Mouse (Mus musculus) ovary, postnatal 36 days (tissue): ENCODE measurements around the gene Cetn4.

Experiments used
- DNase-seq: peaks from one replicate; pipeline ENCODE4 v3.0.0; 2022; ENCODE audit warnings: low spot score, mixed read lengths

The Cetn4 gene

DNA sequence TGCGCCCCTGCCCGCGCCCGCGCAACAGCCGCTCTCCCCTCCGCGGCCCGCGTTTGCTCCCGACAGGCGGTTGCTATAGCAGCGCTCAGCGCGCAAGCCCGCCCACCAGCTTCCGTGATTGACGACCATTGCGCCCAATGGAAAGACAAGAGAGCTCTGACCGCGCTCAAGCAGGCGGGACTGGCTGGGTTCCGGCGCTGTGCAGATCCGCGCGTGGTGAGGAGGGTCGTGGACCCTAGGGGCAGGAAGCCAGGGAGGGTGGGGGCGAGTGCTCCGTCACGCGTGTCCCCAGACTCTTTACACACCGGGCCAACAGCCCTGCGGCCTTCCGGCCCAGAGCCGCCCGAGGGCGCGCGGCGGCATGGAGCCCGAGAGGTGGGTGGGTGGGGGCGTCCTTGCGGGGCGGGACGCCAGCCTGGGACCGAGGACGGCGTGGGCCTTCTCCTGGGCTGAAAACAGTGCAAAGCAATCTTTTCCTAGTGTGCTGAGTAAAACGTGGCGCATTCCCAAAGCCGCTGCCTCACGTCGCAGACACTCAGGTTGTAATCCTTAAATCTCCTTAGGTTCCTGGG lies at the start of gene Cetn4, which contains the start of gene Bbs12:
Cetn4 (minus strand) TSS at position 339 of the 572 bp plus-strand sequence.
Bbs12 (plus strand) TSS at position 185 of the 572 bp plus-strand sequence.
- DNase-seq: peak; percentile 96

DNA sequence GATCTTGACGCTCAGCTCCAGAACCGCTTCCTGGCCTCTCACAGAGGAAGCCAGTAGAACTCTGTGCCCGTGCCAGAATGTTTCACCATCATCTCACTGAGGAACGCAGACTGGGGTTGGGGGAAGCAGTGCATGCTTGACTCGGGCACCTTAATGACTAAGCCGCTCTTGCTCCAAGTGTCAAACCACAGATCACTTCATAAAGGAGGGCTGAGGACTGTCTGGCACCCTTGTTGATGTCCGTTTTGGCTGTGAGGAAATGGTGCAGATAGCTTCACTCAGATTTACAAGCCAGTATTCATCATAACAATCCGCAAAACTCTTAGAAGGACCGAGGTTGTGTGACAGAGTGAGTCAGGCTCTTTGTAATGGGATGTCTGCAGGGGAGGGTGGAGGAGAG lies 48.2 kb upstream of the Cetn4 start:
- peak; percentile 13 for DNase-seq

DNA sequence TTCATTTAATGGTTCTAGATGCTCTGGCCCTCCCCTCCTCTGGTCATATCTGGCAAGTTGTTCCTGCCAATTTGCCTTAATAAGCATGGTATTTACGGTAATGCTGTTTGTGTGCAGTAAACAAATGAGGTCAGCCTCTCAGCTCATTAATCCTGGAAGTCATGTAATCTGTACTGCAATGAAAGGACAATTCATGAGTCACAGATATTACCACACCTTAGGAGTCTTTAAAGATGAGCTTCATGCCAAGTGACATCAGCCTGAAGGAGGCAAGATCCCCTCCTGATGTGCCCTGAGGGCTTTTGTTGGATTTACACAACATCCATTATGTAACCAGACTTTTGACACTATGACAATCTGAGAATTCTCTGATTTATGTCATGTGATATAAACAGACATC lies 42.2 kb upstream of the Cetn4 start:
- DNase-seq: no peak

DNA sequence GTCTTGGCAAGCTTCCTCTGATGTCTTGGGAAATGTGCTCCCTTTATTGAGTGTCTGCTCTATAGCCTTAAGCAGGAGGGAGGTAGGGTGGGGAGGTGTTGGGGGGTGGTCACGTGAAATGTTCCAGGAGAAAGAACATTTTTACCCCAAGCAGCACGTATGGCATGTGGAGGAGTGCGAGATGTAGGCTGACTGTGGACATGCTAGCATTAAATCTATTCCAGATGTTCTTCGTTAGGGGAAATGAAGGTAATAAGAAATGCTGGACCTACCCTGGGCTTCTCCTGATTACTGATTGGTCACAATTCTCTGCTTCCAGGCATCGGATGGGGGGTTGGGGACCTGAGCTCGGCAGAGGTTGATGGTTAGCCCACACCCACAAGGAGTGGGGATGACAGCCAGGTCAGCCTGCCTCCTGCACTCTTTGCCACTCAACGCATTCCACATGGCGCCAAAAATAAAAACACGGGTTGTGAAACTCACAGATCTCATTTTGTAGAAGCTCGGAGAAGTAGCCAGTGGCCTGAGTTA lies 41.5 kb upstream of the Cetn4 start:
- DNase-seq: no peak

DNA sequence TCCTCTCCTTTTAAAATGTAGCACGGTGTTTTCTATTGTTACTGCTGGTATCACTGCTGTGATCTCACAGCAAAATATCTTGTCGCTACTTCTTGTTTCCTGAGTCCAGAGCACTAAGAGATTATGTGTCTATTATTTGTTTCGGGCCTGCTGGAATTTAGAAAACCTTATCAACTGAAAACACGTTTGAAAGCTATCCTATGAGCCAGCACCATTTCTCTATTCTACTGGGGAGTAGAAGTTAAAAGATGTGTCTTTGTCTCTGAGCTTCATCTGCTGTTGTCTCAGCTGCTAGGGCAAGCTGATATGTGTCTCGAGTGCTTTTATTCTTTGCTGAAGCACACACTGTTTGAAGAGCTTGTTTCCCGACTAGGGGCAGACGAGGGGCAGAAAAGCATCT lies 37.9 kb upstream of the Cetn4 start:
- no peak for DNase-seq

DNA sequence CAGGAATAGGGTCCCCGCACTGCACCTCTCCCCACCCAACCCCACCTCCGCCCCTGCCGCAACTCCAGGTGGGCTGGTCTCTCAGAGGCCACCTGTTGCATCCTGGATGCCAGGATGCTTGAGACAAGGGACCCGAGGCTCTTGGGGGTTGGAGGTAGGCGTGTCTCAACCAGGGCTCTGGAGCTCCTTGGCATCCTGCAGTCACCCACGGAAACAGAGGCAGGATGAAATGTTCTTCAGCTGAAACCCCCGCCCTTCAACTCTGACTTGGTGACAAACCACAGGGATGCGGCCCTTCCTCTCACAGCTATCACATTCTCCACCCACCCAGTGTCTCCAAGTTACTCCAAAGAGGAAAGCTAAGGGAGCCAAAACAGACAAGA lies 36.6 kb upstream of the Cetn4 start:
- no peak for DNase-seq

DNA sequence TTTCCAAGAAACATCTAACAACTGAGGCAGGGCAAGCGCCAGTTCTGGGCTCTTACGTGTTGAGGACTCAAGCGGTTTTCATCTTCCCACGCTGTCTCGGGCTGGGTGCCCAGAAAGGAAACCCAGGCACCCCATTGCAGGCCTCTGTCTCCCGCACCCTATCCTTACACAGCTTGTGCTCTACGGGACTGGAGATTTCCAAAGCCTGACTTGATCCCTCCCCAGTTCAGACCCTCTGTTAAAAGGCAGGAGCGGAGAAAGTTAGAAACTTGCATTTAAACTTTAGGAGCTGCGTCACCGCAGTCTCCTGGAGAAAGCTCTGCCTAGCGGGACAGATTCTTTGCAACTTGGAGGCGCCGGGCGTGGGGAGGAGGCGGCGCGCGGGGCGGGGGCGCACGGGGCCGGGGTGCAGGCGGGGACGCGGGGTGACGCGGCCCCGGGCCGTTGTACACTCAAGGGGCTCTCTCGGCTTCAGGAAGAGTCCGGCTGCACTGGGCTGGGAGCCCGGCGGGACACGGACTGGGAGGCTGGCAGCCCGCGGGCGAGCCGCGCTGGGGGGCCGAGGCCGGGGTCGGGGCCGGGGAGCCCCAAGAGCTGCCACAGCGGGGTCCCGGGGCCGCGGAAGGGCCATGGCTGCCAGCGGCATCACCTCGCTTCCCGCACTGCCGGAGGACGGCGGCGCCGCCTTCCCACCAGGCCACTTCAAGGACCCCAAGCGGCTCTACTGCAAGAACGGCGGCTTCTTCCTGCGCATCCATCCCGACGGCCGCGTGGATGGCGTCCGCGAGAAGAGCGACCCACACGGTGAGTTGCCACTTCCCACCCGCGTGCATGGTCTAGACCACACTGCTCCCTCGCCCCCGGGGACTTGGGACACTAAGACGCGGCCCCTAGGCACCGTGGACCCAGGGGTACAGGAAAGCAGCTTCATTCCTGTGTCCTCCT lies 36.0 kb upstream of the Cetn4 start, which contains the start of gene Fgf2:
Fgf2 (plus strand) TSS at position 126 of the 945 bp plus-strand sequence.
- DNase-seq: peak; percentile 46

DNA sequence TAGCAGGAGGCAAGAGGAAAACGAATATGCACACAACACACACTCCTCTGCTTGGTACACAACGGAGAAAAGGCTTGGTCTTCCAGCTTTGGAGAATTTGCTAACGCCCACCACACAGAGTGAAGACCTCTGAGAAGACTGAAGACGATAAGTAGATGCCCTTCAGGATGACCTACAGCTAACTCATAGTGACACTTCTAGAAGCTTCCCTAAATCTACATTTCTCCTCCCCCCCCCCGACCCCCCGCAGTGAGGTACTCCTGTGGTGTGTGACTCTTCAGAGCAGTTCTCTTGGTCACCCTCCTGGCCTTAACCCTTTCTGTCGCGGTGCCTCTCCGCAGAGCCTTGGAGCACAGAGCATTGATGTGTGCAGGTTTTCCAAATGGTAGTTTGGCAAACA lies 35.2 kb upstream of the Cetn4 start:
- no peak for DNase-seq

DNA sequence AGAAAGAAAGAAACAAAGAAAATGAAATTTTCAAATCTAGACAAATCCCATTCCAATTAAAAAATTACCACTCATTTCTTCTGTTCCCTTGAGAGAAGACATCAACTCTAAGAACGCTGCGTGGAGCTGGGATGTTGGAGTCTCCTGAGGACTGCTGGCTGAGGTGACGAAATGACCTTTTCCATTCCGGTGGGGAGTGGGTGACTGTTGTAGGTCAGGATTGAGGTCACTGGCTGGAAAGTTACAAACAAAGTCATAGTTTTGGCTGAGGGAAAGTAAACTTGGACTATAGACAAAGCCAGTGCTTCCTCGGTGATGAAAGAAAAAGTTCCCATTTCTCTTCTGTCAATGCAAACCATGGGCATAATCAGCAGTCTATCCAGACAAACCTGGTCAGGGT lies 30.3 kb upstream of the Cetn4 start:
- DNase-seq: no peak

DNA sequence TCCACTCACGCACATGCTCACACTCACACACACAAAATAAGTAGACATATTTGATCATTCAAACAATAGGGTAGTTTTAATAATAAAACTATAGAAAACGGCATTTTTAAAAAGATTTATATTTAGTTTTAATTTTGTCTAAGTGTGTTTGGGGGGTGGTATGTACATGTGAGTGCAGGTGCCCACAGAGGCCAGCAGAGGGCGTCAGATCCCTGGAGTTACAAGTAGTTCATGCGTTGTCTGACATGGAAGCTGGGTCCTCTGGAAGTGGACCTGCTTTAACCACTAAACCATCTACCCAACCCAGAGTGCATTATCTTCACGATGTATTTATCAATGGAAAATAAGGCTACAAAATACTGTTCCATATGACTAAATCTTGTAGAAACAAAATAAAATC lies 28.6 kb upstream of the Cetn4 start:
- DNase-seq: no peak

DNA sequence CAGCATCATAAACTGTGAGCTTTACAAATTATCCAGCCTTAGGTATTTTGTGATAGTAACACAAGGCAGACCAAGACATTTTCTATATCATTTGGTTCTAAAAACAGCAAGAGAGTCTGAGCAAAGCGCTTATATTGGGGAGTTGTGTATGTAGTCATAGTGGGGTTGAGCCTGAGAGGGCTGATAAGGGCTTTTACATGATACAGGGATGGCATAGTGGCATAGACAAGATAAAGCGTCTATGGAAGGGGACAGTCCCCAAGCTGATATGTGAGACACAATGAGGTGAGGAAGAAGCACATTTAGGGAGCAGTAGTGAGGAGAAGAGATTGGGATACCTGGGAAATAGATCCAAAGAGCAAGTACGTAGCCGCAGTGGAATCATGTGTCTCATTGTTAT lies 21.5 kb upstream of the Cetn4 start:
- DNase-seq: no peak

DNA sequence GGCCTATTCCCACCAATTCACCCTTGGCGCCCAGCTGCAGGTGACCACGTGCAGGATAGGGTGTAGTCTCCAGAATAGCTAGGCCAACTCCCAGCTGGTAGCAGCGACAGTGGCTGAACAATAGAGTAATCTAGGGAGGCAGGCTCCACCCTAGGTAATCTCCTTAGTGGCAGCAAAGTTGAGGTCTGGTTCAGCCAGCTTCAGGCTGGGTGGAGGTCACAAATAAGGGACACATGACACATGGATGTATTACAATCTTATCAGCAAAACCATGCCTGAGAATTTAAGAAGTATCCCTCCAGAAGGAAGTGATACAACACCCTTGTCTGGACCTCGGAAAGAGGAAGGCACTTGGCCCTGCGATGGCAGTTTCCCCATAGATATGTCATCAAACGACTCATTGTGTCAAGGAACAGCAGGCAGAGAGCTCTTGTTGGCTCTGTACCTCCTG lies 19.5 kb upstream of the Cetn4 start:
- no peak for DNase-seq

DNA sequence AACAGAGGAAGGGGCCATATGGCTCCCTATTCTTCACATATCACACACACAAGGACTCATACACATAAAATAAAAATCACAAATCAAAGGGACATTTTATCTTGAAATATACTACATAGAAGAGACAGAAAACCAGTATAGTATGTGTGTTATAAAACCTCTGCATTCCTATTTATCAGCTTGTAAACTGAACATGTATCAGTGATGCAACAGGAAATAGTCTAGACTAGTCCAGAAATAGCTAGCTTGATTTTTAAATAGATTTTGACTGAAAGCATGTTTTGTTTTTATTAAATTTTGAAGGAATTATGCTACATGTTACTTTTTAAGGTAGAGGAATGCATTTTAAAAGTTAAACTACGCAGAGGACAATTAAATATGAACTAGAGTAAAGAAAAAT lies 17.5 kb upstream of the Cetn4 start:
- DNase-seq: no peak

DNA sequence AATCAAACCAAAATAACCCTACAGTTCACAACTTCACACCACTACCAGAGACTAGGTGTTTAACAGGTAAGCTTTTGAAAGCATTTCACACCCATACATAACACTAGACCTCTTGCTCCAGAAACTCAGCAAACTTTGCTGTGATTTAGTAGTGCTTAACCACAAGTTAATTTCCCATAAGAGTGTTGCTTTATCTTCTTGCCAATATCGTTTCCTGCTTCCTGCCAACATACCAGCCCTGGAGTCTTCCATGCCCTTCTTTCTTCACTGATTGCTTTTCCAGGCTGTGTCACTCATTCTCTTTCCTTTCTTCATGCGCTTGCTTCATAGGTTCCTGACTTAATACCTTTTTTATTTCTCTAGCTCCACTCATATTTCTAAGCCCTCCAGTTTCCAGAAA lies 16.0 kb upstream of the Cetn4 start:
- no peak for DNase-seq

DNA sequence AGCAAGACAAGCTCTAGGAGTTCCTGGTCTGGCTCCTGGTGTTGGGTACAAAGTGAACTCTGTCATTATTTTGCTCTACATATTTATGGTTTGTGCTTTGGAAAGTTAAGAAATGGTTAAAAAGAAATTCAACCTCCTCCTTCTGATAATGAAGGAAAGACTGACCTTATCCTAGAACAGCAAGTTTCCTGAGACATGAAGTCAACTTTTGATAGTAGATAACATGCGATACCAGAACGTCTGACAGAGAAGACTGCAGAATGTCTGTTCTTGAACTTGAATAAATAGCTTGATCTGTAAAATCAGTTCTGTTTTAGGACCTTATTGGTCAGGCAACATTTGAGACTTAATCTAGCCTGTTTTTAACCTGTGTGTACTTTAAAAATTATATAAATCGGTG lies 14.1 kb upstream of the Cetn4 start:
- no peak for DNase-seq

DNA sequence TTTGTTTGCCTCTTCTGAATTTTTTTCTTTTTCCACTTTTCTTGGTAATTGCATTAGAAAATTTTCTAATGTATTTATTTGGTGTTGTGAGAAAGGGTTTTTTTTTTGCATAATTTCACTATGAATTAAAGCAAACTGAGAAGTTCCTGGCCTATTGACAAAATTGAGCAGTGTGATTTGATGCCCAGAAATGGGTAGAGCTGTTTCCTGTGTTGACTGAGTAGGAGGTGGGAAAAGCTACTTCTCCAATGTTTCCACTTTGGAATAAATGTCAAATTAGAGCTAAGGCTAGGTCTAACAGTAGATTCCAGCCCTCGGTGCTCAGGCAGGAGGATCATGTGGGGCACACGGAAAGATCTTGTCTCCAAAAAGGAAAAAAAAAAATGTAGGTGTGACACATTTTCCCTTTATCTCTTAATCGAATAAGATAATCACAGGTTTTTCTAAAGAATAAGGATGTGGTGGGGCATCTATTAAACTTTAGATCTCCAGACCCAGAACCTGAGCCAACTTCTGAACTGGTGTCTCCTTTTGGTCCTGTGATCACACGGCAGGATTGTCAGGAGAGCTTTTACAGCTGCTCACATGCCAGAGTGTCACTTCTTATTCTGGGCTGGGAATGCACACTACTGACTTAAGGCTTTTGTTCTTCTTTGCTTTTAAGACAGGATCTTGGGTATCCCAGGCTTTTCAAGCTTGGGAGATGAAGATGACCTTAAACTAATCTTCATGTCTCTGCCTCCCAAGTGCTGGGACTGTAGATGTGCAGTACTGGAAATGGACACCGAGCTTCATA lies 13.0 kb upstream of the Cetn4 start:
- no peak for DNase-seq

DNA sequence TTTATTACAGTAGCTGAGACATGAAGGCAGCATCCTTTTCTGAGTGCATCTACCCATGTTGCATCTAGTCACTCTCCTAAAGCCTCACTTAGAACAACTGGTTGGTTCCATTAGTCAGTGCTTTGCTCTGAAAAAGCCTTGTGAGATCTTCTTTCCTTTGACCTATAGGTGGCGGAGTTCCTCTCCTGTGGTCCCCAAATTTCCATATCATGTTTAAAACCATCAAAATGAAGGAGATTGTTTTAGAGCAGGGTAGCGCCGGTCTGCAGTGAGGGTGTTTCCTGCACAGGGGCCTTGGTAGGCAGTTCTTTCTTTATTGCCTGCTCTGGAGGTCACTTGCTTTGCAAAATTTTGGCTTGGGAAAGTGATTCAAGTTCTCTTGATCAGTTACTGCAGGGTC lies 11.8 kb upstream of the Cetn4 start:
- no peak for DNase-seq

DNA sequence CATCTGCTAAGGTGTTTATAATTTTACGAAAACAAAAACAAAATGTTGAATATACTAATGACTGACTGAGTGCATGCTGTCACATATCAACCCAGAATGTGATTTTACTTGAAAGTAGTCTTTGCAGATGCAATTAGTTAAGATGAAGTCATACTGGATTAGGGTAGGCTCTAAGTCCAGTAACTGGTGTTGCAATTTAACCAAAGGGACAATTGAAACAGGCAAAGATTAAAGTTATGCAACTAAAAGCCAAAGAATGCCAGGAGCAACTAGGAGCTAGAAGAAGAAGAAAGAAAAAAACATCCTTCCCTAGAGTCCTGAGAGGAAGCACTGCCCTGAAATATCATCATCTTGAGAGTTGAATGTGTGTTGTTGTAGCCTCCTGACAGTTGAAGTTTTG lies 3.7 kb upstream of the Cetn4 start:
- DNase-seq: no peak

DNA sequence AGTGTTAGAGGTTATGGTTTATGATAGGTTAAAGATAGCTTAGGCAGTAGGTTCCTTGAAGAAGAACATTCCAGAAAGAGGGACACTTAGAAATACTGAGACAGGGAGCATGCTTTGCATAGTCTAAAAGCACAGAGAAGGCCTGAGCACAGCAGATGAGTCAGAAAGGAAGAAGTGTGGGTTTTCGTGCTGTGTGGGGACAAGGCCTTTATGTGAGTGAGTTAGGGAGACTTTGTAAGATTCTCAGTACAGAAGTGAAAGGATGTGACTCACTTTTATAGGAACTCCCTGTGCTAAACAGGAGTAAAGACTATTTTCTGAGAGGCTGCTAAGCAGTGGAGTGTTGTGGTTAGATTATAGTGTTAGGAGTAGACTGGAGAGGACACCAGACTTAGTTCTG lies 863 bp upstream of the Cetn4 start:
- no peak for DNase-seq

DNA sequence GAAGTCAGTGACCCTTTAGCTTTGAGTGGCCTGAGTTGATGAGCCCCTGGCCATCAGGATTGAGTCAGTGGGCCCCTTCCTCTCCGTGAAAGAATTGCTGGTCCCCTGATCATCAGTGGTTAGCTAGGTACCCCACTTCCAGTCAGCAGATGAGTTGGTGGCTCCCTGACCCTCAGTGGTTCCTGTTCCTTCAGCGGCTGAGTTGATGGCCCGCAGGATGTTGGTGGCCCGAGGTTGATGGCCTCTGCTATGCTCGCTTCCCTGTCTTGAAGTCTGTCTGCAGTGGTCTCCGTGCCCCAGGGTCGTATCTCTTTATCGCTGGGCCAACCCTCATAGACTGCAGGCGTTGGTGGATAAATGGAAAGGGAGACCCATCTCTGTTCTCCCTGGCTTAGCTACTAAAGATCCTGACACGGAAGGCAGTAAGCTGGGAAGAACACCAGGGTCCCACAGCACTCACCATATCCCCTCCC lies 575 bp downstream of the Cetn4 start:
- DNase-seq: no peak

DNA sequence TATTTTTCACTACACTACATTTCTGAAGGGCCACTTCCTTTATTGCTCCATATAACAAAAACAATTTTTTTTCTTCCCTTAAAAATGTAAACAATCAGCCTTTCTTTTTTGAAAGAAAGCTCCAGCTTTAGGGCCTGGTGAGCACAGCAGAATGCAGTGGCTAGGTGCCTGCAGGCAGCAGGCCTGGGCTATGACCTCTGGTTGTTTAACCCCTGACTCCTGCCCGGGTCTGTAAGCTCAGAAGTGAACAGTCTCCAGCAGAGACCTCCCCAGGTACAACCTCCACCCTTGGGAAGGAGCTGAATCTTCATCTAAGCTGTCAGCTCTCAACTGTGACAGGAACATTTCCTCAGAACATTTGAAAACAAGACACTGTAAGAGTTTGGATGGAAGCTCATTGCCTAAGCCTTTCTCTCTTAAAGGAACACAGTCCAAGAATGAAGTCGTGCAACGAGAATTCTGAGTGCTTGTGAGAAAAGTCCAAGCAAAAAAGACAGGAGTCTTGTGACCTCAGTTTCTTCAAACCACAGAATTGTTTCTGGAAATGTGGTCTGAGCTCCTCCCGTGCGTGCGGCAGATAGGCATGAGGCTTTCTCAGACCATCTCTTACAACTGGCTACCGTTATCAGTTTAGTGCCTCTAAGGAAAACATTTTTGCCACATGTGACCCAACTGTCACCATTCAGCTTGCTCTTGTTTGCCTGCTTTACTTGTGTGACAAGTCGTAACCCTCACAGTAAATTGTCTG lies 8.9 kb downstream of the Cetn4 start:
- no peak for DNase-seq

DNA sequence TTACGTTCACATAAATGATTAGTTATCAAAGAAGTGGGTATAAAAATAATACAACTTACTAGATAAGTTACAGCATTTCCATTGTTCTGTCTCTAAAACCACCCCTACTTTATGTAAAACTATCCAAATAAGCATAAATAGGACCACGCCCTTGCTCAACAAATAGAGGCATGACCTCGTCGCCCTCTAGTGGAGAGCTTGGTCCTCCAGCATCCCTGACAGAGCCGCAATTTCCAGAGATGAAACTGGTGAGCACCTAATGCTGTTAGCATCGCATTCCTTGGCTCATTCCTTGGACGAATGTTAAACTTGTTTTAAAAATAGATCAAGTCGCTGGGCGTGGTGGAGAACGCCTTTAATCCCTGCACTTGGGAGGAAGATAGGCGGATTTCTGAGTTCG lies 9.8 kb downstream of the Cetn4 start:
- peak; percentile 11 for DNase-seq
